Mouse (Mus musculus): ENCODE results near the gene Vamp5.

GRCm38 (mm10) chr6:72329019-72329418 is 51.2 kb downstream of the Vamp5 start:
- TF ChIP-seq E2F4 (IDR thresholded peaks at IDR 0.05; ENCODE audit: insufficient replicate concordance, low read depth, low read length) (no peak), POLR2AphosphoS2 (IDR thresholded peaks at IDR 0.05; ENCODE audit: low read depth, low read length) (no peak), NRF1 (IDR thresholded peaks at IDR 0.05; ENCODE audit: low read depth, low read length) (no peak), CHD1 (IDR thresholded peaks at IDR 0.05; ENCODE audit: low read depth, low read length) (no peak), EP300 (IDR thresholded peaks at IDR 0.05; ENCODE audit: low read length) (no peak), RAD21 (IDR thresholded peaks at IDR 0.05; ENCODE audit: low read depth, low read length) (no peak), CTCF (conservative IDR thresholded peaks at IDR 0.05 in 1 of 2, IDR thresholded peaks at IDR 0.05 in 1 of 2; ENCODE audit: low read depth in 2 of 2, low read length in 2 of 2) (no peak)
